Mouse (Mus musculus): Measurements from ENCODE around the gene Defb28. TPM values are rescaled to one million over a fixed set of nuclear protein-coding genes. Genes with fewer than 3 reads are reported as not detected.

Gene Defb28
- polyA plus RNA-seq, 1 experiment from 2014 or later: not detected

GRCm38 (mm10) chr2:152500204-152500862 lies 17.7 kb upstream of the Defb28 start:
- ATAC-seq: no peak
- H3K36me3 ChIP-seq (ENCODE audit: control insufficient read depth, insufficient read depth, low read length): no peaks in the 10 kb centered on the region
- WGBS: 68% methylated on average over 7 of the region's 7 CpGs
- no peak overlapping the region for H3K9ac ChIP-seq (ENCODE audit: low read depth, low read length)
- no peaks in the 10 kb centered on the region for H3K4me1 ChIP-seq (ENCODE audit: control insufficient read depth, insufficient read depth, low read length)
- H3K27me3 ChIP-seq (replicated peaks; ENCODE audit: control insufficient read depth, insufficient read depth, low read length): no peaks in the 10 kb centered on the region
- no peak overlapping the region for H3K27ac ChIP-seq (ENCODE audit: low read length)
- no peak overlapping the region for H3K4me3 ChIP-seq (ENCODE audit: low read length)
- H3K4me2 ChIP-seq (ENCODE audit: low read depth, low read length): no peak overlapping the region
- H3K9me3 ChIP-seq (ENCODE audit: control insufficient read depth, low read length): no peaks in the 10 kb centered on the region

GRCm38 (mm10) chr2:152500863-152501229 lies 17.2 kb upstream of the Defb28 start:
- Histone ChIP-seq H3K9me3 (ENCODE audit: control insufficient read depth, low read length) (no peaks in the 10 kb centered on the region), H3K27ac (ENCODE audit: low read length) (no peak overlapping the region), H3K4me2 (ENCODE audit: low read depth, low read length) (no peak overlapping the region), H3K36me3 (ENCODE audit: control insufficient read depth, insufficient read depth, low read length) (no peaks in the 10 kb centered on the region), H3K27me3 (replicated peaks; ENCODE audit: control insufficient read depth, insufficient read depth, low read length) (no peaks in the 10 kb centered on the region), H3K4me1 (ENCODE audit: control insufficient read depth, insufficient read depth, low read length) (no peaks in the 10 kb centered on the region), H3K4me3 (ENCODE audit: low read length) (no peak overlapping the region), H3K9ac (ENCODE audit: low read depth, low read length) (no peak overlapping the region)
- 74% methylated on average over 6 of the region's 6 CpGs for WGBS
- no peak for ATAC-seq

GRCm38 (mm10) chr2:152503950-152504349 lies 14.1 kb upstream of the Defb28 start:
- H3K9ac ChIP-seq (ENCODE audit: low read depth, low read length): no peak overlapping the region
- whole genome bisulfite sequencing: 85% methylated on average over 2 of the region's 2 CpGs
- H3K4me2 ChIP-seq (ENCODE audit: low read depth, low read length): no peak overlapping the region
- no peaks in the 10 kb centered on the region for H3K9me3 ChIP-seq (ENCODE audit: control insufficient read depth, low read length)
- no peaks in the 10 kb centered on the region for H3K4me1 ChIP-seq (ENCODE audit: control insufficient read depth, insufficient read depth, low read length)
- H3K36me3 ChIP-seq (ENCODE audit: control insufficient read depth, insufficient read depth, low read length): no peaks in the 10 kb centered on the region
- no peak overlapping the region for H3K4me3 ChIP-seq (ENCODE audit: low read length)
- no peak for ATAC-seq
- no peak overlapping the region for H3K27ac ChIP-seq (ENCODE audit: low read length)
- H3K27me3 ChIP-seq (replicated peaks; ENCODE audit: control insufficient read depth, insufficient read depth, low read length): no peaks in the 10 kb centered on the region

- H3K9me3 ChIP-seq (ENCODE audit: control insufficient read depth, low read length): no peaks in the 10 kb centered on the region
- WGBS: 82% methylated on average over 1 of the region's 1 CpGs
- ATAC-seq: no peak
- H3K9ac ChIP-seq (ENCODE audit: low read depth, low read length): no peak within 1 kb of the TSS
- H3K4me1 ChIP-seq (ENCODE audit: control insufficient read depth, insufficient read depth, low read length): no peaks in the 10 kb centered on the region
- no peaks in the 10 kb centered on the region for H3K36me3 ChIP-seq (ENCODE audit: control insufficient read depth, insufficient read depth, low read length)
- no peak within 1 kb of the TSS for H3K4me3 ChIP-seq (ENCODE audit: low read length)
- H3K27me3 ChIP-seq (replicated peaks; ENCODE audit: control insufficient read depth, insufficient read depth, low read length): no peaks in the 10 kb centered on the region
- H3K27ac ChIP-seq (ENCODE audit: low read length): no peak within 1 kb of the TSS
- no peak within 1 kb of the TSS for H3K4me2 ChIP-seq (ENCODE audit: low read depth, low read length)
Measured at GRCm38 (mm10) chr2:152511592-152511991, 6.5 kb upstream of the Defb28 start, which contains the start of gene Defb26. Defb26 (minus strand) TSS chr2:152511692.

- Histone ChIP-seq H3K9ac (ENCODE audit: low read depth, low read length) (no peak overlapping the region), H3K4me1 (ENCODE audit: control insufficient read depth, insufficient read depth, low read length) (no peaks in the 10 kb centered on the region), H3K27me3 (replicated peaks; ENCODE audit: control insufficient read depth, insufficient read depth, low read length) (no peaks in the 10 kb centered on the region), H3K9me3 (ENCODE audit: control insufficient read depth, low read length) (no peaks in the 10 kb centered on the region), H3K4me3 (ENCODE audit: low read length) (no peak overlapping the region), H3K36me3 (ENCODE audit: control insufficient read depth, insufficient read depth, low read length) (no peaks in the 10 kb centered on the region), H3K4me2 (ENCODE audit: low read depth, low read length) (no peak overlapping the region), H3K27ac (ENCODE audit: low read length) (no peak overlapping the region)
- WGBS: 63% methylated on average over 4 of the region's 4 CpGs
- no peak for ATAC-seq
Measured at GRCm38 (mm10) chr2:152516084-152516483, 2.0 kb upstream of the Defb28 start.

GRCm38 (mm10) chr2:152539944-152540710 lies 22.1 kb downstream of the Defb28 start, which contains the start of gene Defb29:
Defb29 (minus strand) TSS chr2:152540098.
- H3K9me3 ChIP-seq (ENCODE audit: control insufficient read depth, low read length): no peaks in the 10 kb centered on the region
- H3K4me3 ChIP-seq (ENCODE audit: low read length): no peak within 1 kb of the TSS
- no peaks in the 10 kb centered on the region for H3K36me3 ChIP-seq (ENCODE audit: control insufficient read depth, insufficient read depth, low read length)
- no peaks in the 10 kb centered on the region for H3K27me3 ChIP-seq (replicated peaks; ENCODE audit: control insufficient read depth, insufficient read depth, low read length)
- H3K4me1 ChIP-seq (ENCODE audit: control insufficient read depth, insufficient read depth, low read length): no peaks in the 10 kb centered on the region
- H3K27ac ChIP-seq (ENCODE audit: low read length): no peak within 1 kb of the TSS
- H3K4me2 ChIP-seq (ENCODE audit: low read depth, low read length): no peak within 1 kb of the TSS
- 43% methylated on average over 13 of the region's 13 CpGs for WGBS
- no peak for ATAC-seq
- no peak within 1 kb of the TSS for H3K9ac ChIP-seq (ENCODE audit: low read depth, low read length)

GRCm38 (mm10) chr2:152541979-152542378 lies 23.9 kb downstream of the Defb28 start:
- Histone ChIP-seq H3K9me3 (ENCODE audit: control insufficient read depth, low read length) (no peaks in the 10 kb centered on the region), H3K36me3 (ENCODE audit: control insufficient read depth, insufficient read depth, low read length) (no peaks in the 10 kb centered on the region), H3K4me3 (ENCODE audit: low read length) (no peak overlapping the region), H3K27me3 (replicated peaks; ENCODE audit: control insufficient read depth, insufficient read depth, low read length) (no peaks in the 10 kb centered on the region), H3K4me2 (ENCODE audit: low read depth, low read length) (no peak overlapping the region), H3K27ac (ENCODE audit: low read length) (no peak overlapping the region), H3K9ac (ENCODE audit: low read depth, low read length) (no peak overlapping the region), H3K4me1 (ENCODE audit: control insufficient read depth, insufficient read depth, low read length) (no peaks in the 10 kb centered on the region)
- 77% methylated on average over 9 of the region's 9 CpGs for WGBS
- ATAC-seq: no peak

GRCm38 (mm10) chr2:152542897-152543296 lies 24.8 kb downstream of the Defb28 start:
- ATAC-seq: no peak
- Histone ChIP-seq H3K9me3 (ENCODE audit: control insufficient read depth, low read length) (no peaks in the 10 kb centered on the region), H3K27me3 (replicated peaks; ENCODE audit: control insufficient read depth, insufficient read depth, low read length) (no peaks in the 10 kb centered on the region), H3K27ac (ENCODE audit: low read length) (no peak overlapping the region), H3K36me3 (ENCODE audit: control insufficient read depth, insufficient read depth, low read length) (no peaks in the 10 kb centered on the region), H3K4me2 (ENCODE audit: low read depth, low read length) (no peak overlapping the region), H3K4me1 (ENCODE audit: control insufficient read depth, insufficient read depth, low read length) (no peaks in the 10 kb centered on the region), H3K9ac (ENCODE audit: low read depth, low read length) (no peak overlapping the region), H3K4me3 (ENCODE audit: low read length) (no peak overlapping the region)
- WGBS: 73% methylated on average over 2 of the region's 2 CpGs

- no peaks in the 10 kb centered on the region for H3K27me3 ChIP-seq (replicated peaks; ENCODE audit: control insufficient read depth, insufficient read depth, low read length)
- 59% methylated on average over 4 of the region's 4 CpGs for WGBS
- no peaks in the 10 kb centered on the region for H3K36me3 ChIP-seq (ENCODE audit: control insufficient read depth, insufficient read depth, low read length)
- no peaks in the 10 kb centered on the region for H3K9me3 ChIP-seq (ENCODE audit: control insufficient read depth, low read length)
- no peaks in the 10 kb centered on the region for H3K4me1 ChIP-seq (ENCODE audit: control insufficient read depth, insufficient read depth, low read length)
- H3K4me3 ChIP-seq (ENCODE audit: low read length): no peak overlapping the region
- 0 out of 2 replicates have a peak overlapping the region, but pooled peaks have one; percentile 3 for H3K27ac ChIP-seq (ENCODE audit: low read length)
- no peak overlapping the region for H3K9ac ChIP-seq (ENCODE audit: low read depth, low read length)
- ATAC-seq: peak; percentile 44
- H3K4me2 ChIP-seq (ENCODE audit: low read depth, low read length): no peak overlapping the region
Measured at GRCm38 (mm10) chr2:152543478-152543877, 25.4 kb downstream of the Defb28 start.
